Mouse (Mus musculus) forebrain, embryonic 16.5 days (tissue): Measurements from ENCODE around the gene Cbl. TPM values are rescaled to one million over a fixed set of nuclear protein-coding genes. Genes with fewer than 3 reads are reported as not detected.
A peak's percentile ranks its signal among the peaks of the same experiment; 100 is the strongest.

Source experiments
- ATAC-seq: fragments of 200-750 bp; cut with Nextera tagmentation; 2 replicates; pipeline ENCODE4 v1.8.0; 2017; ENCODE audit warnings: mild to moderate bottlenecking, moderate library complexity
- H3K27ac ChIP-seq: fragments of 300-500 bp; sonication (generic); 2 replicates; pipeline ENCODE4 v1.5.1; 2014; ENCODE audit warnings: low read length, control low read depth
- H3K27me3 ChIP-seq: fragments of 300-500 bp; sonication (generic); replicated peaks from 2 replicates; pipeline ENCODE4 v1.6.1; 2014; ENCODE audit warnings: low read length; ENCODE audit not compliant: control insufficient read depth, insufficient read depth
- H3K36me3 ChIP-seq: fragments of 300-500 bp; sonication (generic); 2 replicates; pipeline ENCODE4 v1.6.1; 2014; ENCODE audit not compliant: control insufficient read depth, insufficient read depth
- H3K4me1 ChIP-seq: fragments of 300-500 bp; sonication (generic); replicated peaks from 2 replicates; pipeline ENCODE4 v1.6.1; 2014; ENCODE audit warnings: low read length; ENCODE audit not compliant: control insufficient read depth, insufficient read depth
- H3K4me2 ChIP-seq: fragments of 300-500 bp; sonication (generic); 2 replicates; pipeline ENCODE4 v1.6.1; 2014; ENCODE audit warnings: mild to moderate bottlenecking, low read length, control low read depth
- H3K4me3 ChIP-seq: fragments of 300-500 bp; sonication (generic); replicated peaks from 2 replicates; pipeline ENCODE4 v1.5.1; 2014; ENCODE audit warnings: mild to moderate bottlenecking, low read length, control low read depth
- H3K9ac ChIP-seq: fragments of 300-500 bp; sonication (generic); replicated peaks from 2 replicates; pipeline ENCODE4 v1.6.1; 2014; ENCODE audit warnings: low read depth, low read length, control low read depth
- H3K9me3 ChIP-seq: fragments of 300-500 bp; sonication (generic); 2 replicates; pipeline ENCODE4 v1.6.1; 2016; ENCODE audit warnings: low read length; ENCODE audit not compliant: control insufficient read depth
- WGBS: fragments of 180-500 bp; shearing (Covaris S2); extraction: QIAGEN DNeasy Blood & Tissue Kit; methylation state at CpG from one replicate; pipeline ENCODE4 v1.1.7; 2014; 5-methylcytosine and 5-hydroxymethylcytosine counted together
- polyA plus RNA-seq: library from polyadenylated mRNA; unstranded; fragments of >200 nt; fragmentation: Nextera tagmentation; extraction: Ambion mirVana; gene quantifications from 2 replicates; pipeline ENCODE4 v1.2.1, GENCODE M21; 2015

The Cbl gene
- polyA plus RNA-seq, 1 experiment from 2014 or later, result 26.3 TPM

DNA sequence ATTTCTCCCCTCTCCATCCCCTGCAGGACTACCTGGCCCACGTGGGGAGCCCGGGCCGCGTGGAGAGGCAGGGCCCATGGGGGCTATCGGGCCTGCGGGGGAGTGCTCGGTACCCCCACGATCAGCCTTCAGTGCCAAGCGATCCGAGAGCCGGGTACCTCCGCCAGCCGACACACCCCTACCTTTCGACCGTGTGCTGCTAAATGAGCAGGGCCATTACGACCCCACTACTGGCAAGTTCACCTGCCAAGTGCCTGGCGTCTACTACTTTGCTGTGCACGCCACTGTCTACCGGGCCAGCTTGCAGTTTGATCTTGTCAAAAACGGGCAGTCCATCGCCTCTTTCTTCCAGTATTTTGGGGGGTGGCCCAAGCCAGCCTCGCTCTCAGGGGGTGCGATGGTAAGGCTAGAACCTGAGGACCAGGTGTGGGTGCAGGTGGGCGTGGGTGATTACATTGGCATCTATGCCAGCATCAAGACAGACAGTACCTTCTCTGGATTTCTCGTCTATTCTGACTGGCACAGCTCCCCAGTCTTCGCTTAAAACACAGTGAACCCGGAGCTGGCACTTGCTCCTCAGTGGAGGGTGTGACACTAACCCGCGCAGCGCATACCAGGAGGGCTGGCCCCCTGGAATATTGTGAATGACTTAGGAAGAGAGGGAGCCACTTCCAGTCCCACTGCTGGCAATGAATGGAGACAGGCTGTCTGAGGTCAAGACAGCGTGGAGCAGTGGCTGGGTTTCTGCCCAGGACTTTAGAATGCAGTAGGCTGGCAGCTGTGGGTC lies 125.4 kb downstream of the Cbl start:
- Histone ChIP-seq H3K27me3 (no peaks in the 10 kb centered on the region), H3K9ac (0 out of 2 replicates have a peak overlapping the region, but pooled peaks have one; percentile 30), H3K4me3 (no peak overlapping the region), H3K4me2 (peak overlapping the region; percentile 35), H3K27ac (no peak overlapping the region), H3K9me3 (no peaks in the 10 kb centered on the region), H3K4me1 (peaks cover 47% of the 10 kb centered on the region), H3K36me3 (no peaks in the 10 kb centered on the region)
- ATAC-seq, result no peak
- 76% methylated on average over 31 of the region's 31 CpGs for WGBS

DNA sequence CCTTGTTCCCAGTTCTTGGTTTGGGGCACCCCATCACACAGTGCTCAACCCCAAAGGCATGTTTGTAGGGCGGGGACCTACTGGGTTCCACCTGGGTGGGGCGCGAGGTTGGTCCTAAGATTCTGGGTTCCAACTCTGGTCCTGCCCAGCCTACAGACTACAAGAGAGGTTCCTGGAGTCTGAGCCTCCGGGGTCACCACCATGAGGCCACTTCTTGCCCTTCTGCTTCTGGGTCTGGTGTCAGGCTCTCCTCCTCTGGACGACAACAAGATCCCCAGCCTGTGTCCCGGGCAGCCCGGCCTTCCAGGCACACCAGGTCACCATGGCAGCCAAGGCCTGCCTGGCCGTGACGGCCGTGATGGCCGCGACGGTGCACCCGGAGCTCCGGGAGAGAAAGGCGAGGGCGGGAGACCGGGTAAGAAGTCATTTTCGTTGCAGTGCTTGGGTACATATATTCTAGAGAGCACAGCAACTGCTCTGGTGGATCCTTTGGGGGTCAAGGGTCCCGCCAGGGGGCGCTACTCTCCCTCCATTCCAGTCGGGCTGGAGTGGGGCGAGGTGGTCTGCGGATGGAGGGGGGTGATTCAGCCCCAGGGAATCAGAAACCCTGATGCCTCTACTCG lies 126.2 kb downstream of the Cbl start:
- no peaks in the 10 kb centered on the region for H3K27me3 ChIP-seq
- peaks cover 47% of the 10 kb centered on the region for H3K4me1 ChIP-seq
- peak overlapping the region; percentile 5; the same call in 1 of the 2 replicates for H3K4me3 ChIP-seq
- H3K9me3 ChIP-seq, result no peaks in the 10 kb centered on the region
- H3K4me2 ChIP-seq, result peak overlapping the region; percentile 35
- peak overlapping the region; percentile 33 for H3K9ac ChIP-seq
- peak; percentile 18; the same call in 1 of the 2 replicates for ATAC-seq
- 30% methylated on average over 25 of the region's 25 CpGs for WGBS
- H3K27ac ChIP-seq, result peak overlapping the region; percentile 71
- H3K36me3 ChIP-seq, result no peaks in the 10 kb centered on the region

DNA sequence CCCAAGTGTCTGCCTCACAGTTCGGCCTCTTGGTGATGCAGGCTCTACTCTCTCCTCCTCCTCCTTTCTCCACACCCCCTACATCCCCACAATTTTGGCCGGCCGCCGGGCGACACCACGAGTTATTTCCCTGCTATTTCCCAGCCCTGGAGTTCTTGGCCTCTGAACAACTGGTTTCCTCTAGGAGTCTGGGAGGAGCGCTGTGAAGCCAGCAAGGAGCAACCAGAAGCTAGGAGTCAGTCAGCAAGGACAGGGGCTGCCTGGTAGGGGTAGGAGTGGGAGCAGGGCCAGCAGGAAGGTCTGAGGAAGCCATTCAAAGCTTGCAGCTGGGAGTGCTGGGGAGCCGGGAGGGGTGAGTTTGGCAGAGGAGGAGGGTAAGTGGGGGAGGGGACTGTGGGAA lies 126.7 kb downstream of the Cbl start, which contains the start of gene C1qtnf5:
Gene C1qtnf5 (plus strand): TSS at position 136 of the 400 bp plus-strand sequence.
- H3K36me3 ChIP-seq, result no peaks in the 10 kb centered on the region
- H3K27me3 ChIP-seq, result no peaks in the 10 kb centered on the region
- WGBS, result 21% methylated on average over 8 of the region's 8 CpGs
- H3K4me2 ChIP-seq, result peak within 1 kb of the TSS; percentile 35
- H3K9ac ChIP-seq, result peak within 1 kb of the TSS; percentile 33
- H3K4me3 ChIP-seq, result peak within 1 kb of the TSS; percentile 5; the same call in 1 of the 2 replicates
- ATAC-seq, result peak; percentile 65
- H3K4me1 ChIP-seq, result peaks cover 45% of the 10 kb centered on the region
- H3K9me3 ChIP-seq, result no peaks in the 10 kb centered on the region
- H3K27ac ChIP-seq, result peak within 1 kb of the TSS; percentile 71

DNA sequence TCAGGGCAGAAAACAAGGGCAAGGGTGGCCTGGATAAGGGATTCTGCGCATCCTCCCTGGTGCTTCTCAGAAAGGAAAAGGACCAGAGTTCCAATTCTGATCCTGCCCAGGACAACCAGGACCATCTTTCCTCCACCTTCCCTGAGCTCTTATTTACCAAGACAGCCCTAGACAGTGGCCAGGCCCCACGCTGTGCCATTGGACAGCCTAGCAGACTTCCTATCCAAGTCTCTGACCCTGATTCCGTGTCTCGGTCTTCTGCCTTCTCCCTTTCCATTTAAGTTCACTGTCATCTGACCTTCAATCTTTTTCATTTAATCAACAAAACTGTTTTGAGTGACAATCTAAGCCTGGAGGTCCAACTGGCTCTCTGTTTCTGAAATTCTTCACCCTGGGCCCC lies 127.3 kb downstream of the Cbl start:
- ATAC-seq, result no peak
- H3K27me3 ChIP-seq, result no peaks in the 10 kb centered on the region
- no peak overlapping the region for H3K4me3 ChIP-seq
- H3K27ac ChIP-seq, result peak overlapping the region; percentile 71; the same call in 1 of the 2 replicates
- H3K36me3 ChIP-seq, result no peaks in the 10 kb centered on the region
- H3K4me1 ChIP-seq, result peaks cover 45% of the 10 kb centered on the region
- no peaks in the 10 kb centered on the region for H3K9me3 ChIP-seq
- WGBS, result 72% methylated on average over 4 of the region's 4 CpGs
- peak overlapping the region; percentile 35; the same call in 1 of the 2 replicates for H3K4me2 ChIP-seq
- no peak overlapping the region; the same call in 1 of the 2 replicates for H3K9ac ChIP-seq

DNA sequence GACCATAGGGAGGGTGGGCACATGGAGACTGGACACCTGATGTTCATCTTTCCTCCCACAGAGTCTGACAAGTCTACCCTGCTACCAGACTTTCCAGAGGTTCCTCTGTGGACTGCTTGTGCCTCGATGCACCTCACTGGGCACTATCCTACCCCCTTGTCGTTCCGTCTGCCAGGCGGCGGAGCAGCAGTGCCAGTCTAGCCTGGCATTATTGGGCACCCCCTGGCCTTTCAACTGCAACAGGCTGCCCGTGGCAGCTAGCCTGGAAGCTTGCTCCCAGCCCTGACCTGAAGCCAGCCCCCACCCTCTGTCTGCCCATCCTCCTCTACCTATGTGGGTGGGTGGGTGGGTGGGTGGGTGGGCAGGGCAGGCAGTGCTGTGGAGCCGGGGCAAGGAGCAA lies 127.7 kb downstream of the Cbl start:
- no peak overlapping the region for H3K4me3 ChIP-seq
- H3K9ac ChIP-seq, result no peak overlapping the region
- H3K27ac ChIP-seq, result no peak overlapping the region
- no peaks in the 10 kb centered on the region for H3K36me3 ChIP-seq
- ATAC-seq, result no peak
- no peak overlapping the region for H3K4me2 ChIP-seq
- no peaks in the 10 kb centered on the region for H3K9me3 ChIP-seq
- H3K4me1 ChIP-seq, result peaks cover 45% of the 10 kb centered on the region
- no peaks in the 10 kb centered on the region for H3K27me3 ChIP-seq
- WGBS, result 90% methylated on average over 7 of the region's 7 CpGs

DNA sequence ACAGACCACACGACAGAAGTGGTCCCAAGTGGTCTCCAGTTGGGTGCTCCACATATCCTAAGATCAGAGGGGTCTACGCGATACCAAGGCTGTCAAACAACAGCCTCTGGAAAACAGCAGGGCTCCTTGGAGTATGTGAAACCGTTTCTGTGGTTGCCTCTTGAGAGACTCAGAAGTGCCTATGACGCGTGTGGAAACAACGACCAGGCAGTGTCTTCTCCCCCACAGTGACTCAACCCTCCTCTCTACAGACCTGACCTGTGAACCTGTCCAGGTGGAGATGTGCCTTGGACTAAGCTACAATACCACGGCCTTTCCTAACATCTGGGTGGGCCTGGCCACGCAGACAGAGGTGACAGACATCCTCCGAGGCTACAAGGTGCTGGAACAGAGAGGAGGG lies 128.1 kb downstream of the Cbl start:
- no peak for ATAC-seq
- Histone ChIP-seq H3K4me3 (no peak overlapping the region), H3K27ac (no peak overlapping the region), H3K9me3 (no peaks in the 10 kb centered on the region), H3K36me3 (no peaks in the 10 kb centered on the region), H3K27me3 (no peaks in the 10 kb centered on the region), H3K4me2 (no peak overlapping the region), H3K9ac (no peak overlapping the region), H3K4me1 (peaks cover 45% of the 10 kb centered on the region)
- 93% methylated on average over 10 of the region's 10 CpGs for WGBS

DNA sequence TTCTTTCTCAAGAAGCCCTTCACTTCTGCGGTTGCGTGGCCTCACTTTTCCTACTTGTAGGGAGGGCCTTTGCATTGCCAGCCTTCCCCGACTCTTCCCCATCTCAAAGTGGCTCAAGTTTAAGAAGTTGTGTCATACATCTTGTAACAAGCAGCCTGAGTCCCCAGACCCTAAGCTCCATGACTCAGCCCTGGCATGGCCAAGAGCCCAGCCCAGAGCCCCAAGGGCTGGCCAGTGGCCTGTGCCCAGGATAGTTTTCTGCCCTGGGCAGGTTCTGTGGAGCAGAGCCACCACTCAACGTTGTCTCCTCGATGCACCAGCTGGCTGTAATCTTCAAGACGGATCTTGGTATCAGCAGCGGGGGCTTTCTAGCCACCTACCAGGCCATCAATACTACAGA lies 129.0 kb downstream of the Cbl start:
- H3K36me3 ChIP-seq, result no peaks in the 10 kb centered on the region
- H3K27ac ChIP-seq, result no peak overlapping the region
- ATAC-seq, result no peak
- H3K4me3 ChIP-seq, result no peak overlapping the region
- H3K27me3 ChIP-seq, result no peaks in the 10 kb centered on the region
- peaks cover 37% of the 10 kb centered on the region for H3K4me1 ChIP-seq
- no peak overlapping the region for H3K9ac ChIP-seq
- H3K9me3 ChIP-seq, result no peaks in the 10 kb centered on the region
- 93% methylated on average over 7 of the region's 7 CpGs for WGBS
- no peak overlapping the region for H3K4me2 ChIP-seq

DNA sequence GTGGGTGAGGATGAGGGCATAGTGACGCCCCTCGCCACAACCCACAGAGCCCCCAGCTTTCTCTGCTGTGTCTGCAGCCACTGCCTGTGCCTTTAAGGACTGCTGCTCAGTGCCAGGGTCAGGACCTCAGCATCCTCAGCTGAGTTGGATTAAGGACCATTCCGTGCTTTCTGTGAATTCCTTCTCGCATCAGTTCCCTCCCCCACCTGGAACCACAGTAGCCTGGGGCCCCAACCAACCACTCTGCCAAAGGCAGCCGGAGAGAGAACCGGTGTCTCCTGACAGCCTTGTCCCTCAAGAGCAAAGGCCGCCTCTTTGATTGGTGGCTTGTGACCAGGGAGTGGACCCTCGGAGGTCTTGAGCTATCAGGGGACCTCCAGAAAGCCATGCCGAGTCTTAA lies 132.4 kb downstream of the Cbl start, which contains the start of gene Mfrp:
Gene Mfrp (plus strand): TSS at position 240 of the 400 bp plus-strand sequence.
- Histone ChIP-seq H3K27ac (no peak within 1 kb of the TSS), H3K4me1 (peaks cover 8% of the 10 kb centered on the region), H3K27me3 (no peaks in the 10 kb centered on the region), H3K9ac (no peak within 1 kb of the TSS), H3K36me3 (no peaks in the 10 kb centered on the region), H3K9me3 (no peaks in the 10 kb centered on the region), H3K4me2 (no peak within 1 kb of the TSS), H3K4me3 (no peak within 1 kb of the TSS)
- no peak for ATAC-seq
- WGBS, result 59% methylated on average over 9 of the region's 9 CpGs

DNA sequence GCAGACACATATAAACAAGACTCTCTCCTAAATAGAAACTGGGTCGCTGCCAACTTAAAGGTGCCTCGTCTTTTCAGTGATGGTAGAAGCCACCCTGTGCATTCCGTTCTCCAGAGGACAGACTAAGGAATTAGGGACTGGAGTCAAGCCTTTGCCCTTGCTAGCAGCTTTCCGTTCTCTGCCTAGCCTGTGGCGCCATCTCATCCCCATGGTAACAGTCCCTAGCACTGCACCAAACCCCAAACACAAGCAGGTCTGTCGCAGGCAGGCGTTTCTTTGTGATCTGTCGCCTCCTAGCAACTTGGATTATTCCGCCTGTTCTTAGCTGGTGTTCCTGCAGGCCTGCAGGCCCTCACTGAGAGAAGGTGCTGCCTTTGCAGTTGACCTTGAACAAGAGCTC lies 137.3 kb downstream of the Cbl start:
- Histone ChIP-seq H3K27me3 (no peaks in the 10 kb centered on the region), H3K36me3 (no peaks in the 10 kb centered on the region), H3K9ac (no peak overlapping the region), H3K4me3 (no peak overlapping the region), H3K4me2 (no peak overlapping the region), H3K9me3 (no peaks in the 10 kb centered on the region), H3K4me1 (peaks cover 12% of the 10 kb centered on the region), H3K27ac (peak overlapping the region; percentile 58)
- 11% methylated on average over 9 of the region's 9 CpGs for WGBS
- peak; percentile 80 for ATAC-seq
